Mouse (Mus musculus) intestine, embryonic 16.5 days (tissue): ENCODE results near the gene Gm11437. TPM values are rescaled to one million over a fixed set of nuclear protein-coding genes. Genes with fewer than 3 reads are reported as not detected.

ENCODE experiments used
- ATAC-seq: fragments of 200-750 bp; cut with Nextera tagmentation; 2 replicates; pipeline ENCODE4 v1.8.0; 2017; ENCODE audit warnings: moderate TSS enrichment, moderate library complexity
- H3K27ac ChIP-seq: fragments of 300-500 bp; sonication (generic); 2 replicates; pipeline ENCODE4 v1.5.1; 2014; ENCODE audit warnings: mild to moderate bottlenecking, low read length
- H3K27me3 ChIP-seq: fragments of 300-500 bp; sonication (generic); replicated peaks from 2 replicates; pipeline ENCODE4 v1.6.1; 2014; ENCODE audit warnings: low read length, control low read depth, mixed read lengths; ENCODE audit not compliant: control insufficient read depth, insufficient read depth
- H3K36me3 ChIP-seq: fragments of 300-500 bp; sonication (generic); 2 replicates; pipeline ENCODE4 v1.6.1; 2014; ENCODE audit warnings: low read length, control low read depth; ENCODE audit not compliant: control insufficient read depth, insufficient read depth
- H3K4me1 ChIP-seq: fragments of 300-500 bp; sonication (generic); 2 replicates; pipeline ENCODE4 v1.6.1; 2014; ENCODE audit warnings: low read length, control low read depth, mixed read lengths; ENCODE audit not compliant: control insufficient read depth, insufficient read depth
- H3K4me2 ChIP-seq: fragments of 300-500 bp; sonication (generic); 2 replicates; pipeline ENCODE4 v1.6.1; 2014; ENCODE audit warnings: low read depth, low read length, control low read depth
- H3K4me3 ChIP-seq: fragments of 300-500 bp; sonication (generic); 2 replicates; pipeline ENCODE4 v1.5.1; 2014; ENCODE audit warnings: mild to moderate bottlenecking, low read length
- H3K9ac ChIP-seq: fragments of 300-500 bp; sonication (generic); 2 replicates; pipeline ENCODE4 v1.6.1; 2014; ENCODE audit warnings: low read depth, low read length
- H3K9me3 ChIP-seq: fragments of 300-500 bp; sonication (generic); 2 replicates; pipeline ENCODE4 v1.6.1; 2016; ENCODE audit warnings: low read length, control low read depth; ENCODE audit not compliant: control insufficient read depth
- WGBS: fragments of 180-500 bp; shearing (Covaris S2); extraction: QIAGEN DNeasy Blood & Tissue Kit; methylation state at CpG from one replicate; pipeline ENCODE4 v1.1.7; 2014; 5-methylcytosine and 5-hydroxymethylcytosine counted together
- polyA plus RNA-seq: library from polyadenylated mRNA; unstranded; fragments of >200 nt; fragmentation: Nextera tagmentation; extraction: Ambion mirVana; gene quantifications from 2 replicates; pipeline ENCODE4 v1.2.1, GENCODE M21; 2015

The Gm11437 gene
- polyA plus RNA-seq, 1 experiment from 2014 or later, result 0.17 TPM

DNA sequence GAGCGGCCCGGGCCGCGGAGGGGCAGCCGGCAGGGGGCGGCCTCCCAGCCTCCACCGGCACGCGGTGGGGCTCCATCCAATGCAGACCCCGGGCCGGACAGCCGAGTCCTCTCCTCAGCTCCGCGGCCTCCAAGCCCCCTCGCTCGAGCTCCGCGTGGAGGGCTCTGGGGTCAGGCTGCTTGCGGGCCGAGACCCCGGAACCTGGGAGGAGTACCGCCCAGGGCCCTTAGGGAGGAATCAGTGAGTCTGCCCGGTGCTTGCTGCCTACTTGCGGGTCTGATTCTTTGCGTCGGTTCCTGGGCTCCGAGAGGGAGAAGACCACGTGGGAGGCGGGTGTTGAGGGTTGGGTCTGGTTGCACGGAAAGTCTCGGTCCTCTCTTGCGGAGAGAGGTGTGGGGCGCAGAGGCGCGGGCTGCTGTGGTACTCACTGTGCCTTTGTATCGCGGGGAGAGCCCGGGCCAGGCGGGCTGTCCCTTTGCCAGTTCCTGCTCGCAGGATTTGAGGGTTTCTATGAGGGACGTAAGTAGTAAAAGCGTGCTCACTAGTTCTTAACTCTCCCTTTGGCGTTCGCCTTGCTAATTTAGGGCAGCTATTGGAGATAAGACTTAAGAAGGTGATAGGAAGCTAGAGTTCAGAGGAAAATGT, 12.8 kb upstream of the Gm11437 start:
- H3K27me3 ChIP-seq, result no peaks in the 10 kb centered on the region
- H3K4me1 ChIP-seq, result peaks cover 11% of the 10 kb centered on the region
- peak overlapping the region; percentile 90 for H3K9ac ChIP-seq
- H3K4me2 ChIP-seq, result peak overlapping the region; percentile 82
- H3K36me3 ChIP-seq, result no peaks in the 10 kb centered on the region
- under 1% methylated on average over 43 of the region's 44 CpGs for whole genome bisulfite sequencing
- no peaks in the 10 kb centered on the region for H3K9me3 ChIP-seq
- ATAC-seq, result peak; percentile 41; the same call in 1 of the 2 replicates
- H3K27ac ChIP-seq, result peak overlapping the region; percentile 92
- peak overlapping the region; percentile 96 for H3K4me3 ChIP-seq

DNA sequence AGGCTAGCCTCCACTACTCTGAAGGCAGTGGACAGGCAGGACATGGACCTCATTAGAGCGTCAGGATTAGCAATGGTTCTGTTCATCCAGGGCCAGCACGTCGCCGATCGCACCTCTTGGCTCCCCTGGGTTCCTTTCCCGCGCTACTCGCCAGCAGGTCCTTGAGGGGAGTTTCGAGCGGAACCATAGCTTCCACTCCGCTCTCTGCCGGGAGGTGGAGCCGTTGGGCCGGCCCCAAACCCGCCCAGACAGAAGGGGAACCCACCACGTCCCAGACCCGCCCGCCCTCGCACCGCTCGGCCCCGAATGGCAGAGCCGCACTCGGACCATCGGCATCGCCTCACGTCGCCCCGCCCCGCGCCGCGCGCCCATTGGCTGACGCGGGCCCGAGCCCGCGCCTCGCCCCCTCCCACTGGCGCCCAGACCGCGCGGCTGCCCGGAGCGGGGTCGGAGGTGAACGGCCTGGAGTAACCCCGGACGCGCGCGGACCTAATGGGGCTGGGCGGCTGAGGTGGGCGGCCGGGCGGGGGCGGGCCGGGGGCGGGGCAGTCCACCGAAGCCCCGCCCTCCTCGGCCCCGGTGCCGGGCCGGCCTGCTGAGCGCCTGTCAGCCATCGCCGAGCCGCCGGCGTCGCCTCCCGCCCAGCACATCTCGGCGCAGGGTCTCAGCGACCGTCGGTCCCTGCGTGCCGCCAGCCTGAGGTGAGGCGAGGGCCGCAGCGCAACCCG, 12.1 kb upstream of the Gm11437 start:
- Histone ChIP-seq H3K9ac (peak overlapping the region; percentile 90), H3K4me3 (peak overlapping the region; percentile 96), H3K4me1 (peaks cover 11% of the 10 kb centered on the region), H3K36me3 (no peaks in the 10 kb centered on the region), H3K9me3 (no peaks in the 10 kb centered on the region), H3K27me3 (no peaks in the 10 kb centered on the region), H3K27ac (peak overlapping the region; percentile 92), H3K4me2 (peak overlapping the region; percentile 82)
- peak; percentile 98 for ATAC-seq
- under 1% methylated on average over 64 of the region's 85 CpGs for WGBS

GRCm38 (mm10) chr11:84178571-84178970, 11.3 kb upstream of the Gm11437 start:
- 33% methylated on average over 4 of the region's 4 CpGs for WGBS
- peak overlapping the region; percentile 96 for H3K4me3 ChIP-seq
- H3K36me3 ChIP-seq, result no peaks in the 10 kb centered on the region
- peak overlapping the region; percentile 90; the same call in 1 of the 2 replicates for H3K9ac ChIP-seq
- no peaks in the 10 kb centered on the region for H3K9me3 ChIP-seq
- no peaks in the 10 kb centered on the region for H3K27me3 ChIP-seq
- peak overlapping the region; percentile 82 for H3K4me2 ChIP-seq
- H3K4me1 ChIP-seq, result peaks cover 11% of the 10 kb centered on the region
- peak overlapping the region; percentile 92; the same call in 1 of the 2 replicates for H3K27ac ChIP-seq
- ATAC-seq, result no peak

- Histone ChIP-seq H3K9ac (peak overlapping the region; percentile 29), H3K4me1 (peaks cover 8% of the 10 kb centered on the region), H3K36me3 (no peaks in the 10 kb centered on the region), H3K4me2 (no peak overlapping the region), H3K9me3 (no peaks in the 10 kb centered on the region), H3K4me3 (no peak overlapping the region), H3K27me3 (no peaks in the 10 kb centered on the region), H3K27ac (peak overlapping the region; percentile 23)
- 55% methylated on average over 11 of the region's 11 CpGs for WGBS
- ATAC-seq, result peak; percentile 61
These were observed 5.5 kb upstream of the Gm11437 start for GRCm38 (mm10) chr11:84172539-84173435.

DNA sequence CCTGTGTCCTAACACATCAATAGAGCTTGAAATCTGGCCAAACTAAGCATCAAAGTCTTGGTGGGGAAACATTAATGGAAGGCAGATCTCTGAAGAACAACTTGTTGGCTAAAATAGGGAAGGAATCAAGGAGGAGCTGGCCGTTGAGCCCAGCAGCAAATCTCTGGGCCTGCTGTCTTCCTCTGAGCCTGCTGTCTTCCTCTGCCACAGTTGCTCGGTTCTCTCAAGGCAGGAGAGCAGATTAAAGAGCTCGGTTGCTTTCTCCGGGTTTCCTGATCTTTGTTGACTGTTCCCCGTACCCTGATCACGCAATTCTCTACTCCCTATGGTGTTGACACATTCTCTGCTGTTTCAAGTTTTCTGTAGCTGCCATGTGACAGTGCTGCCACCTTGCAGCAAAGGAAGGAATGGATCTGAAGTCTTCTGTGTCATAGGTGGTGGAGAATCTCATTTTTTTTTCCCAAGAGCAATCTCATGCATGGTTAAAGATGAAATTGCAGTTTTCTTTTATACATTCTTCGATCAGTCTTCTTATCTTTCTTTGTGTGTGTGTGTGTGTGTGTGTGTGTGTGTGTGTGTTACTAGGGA, 1.5 kb upstream of the Gm11437 start:
- no peak overlapping the region for H3K27ac ChIP-seq
- peak overlapping the region; percentile 27; the same call in 1 of the 2 replicates for H3K9ac ChIP-seq
- no peaks in the 10 kb centered on the region for H3K9me3 ChIP-seq
- WGBS, result 20% methylated on average over 7 of the region's 7 CpGs
- H3K27me3 ChIP-seq, result no peaks in the 10 kb centered on the region
- H3K4me3 ChIP-seq, result no peak overlapping the region
- ATAC-seq, result no peak
- peaks cover 24% of the 10 kb centered on the region for H3K4me1 ChIP-seq
- peak overlapping the region; percentile 33; the same call in 1 of the 2 replicates for H3K4me2 ChIP-seq
- no peaks in the 10 kb centered on the region for H3K36me3 ChIP-seq

DNA sequence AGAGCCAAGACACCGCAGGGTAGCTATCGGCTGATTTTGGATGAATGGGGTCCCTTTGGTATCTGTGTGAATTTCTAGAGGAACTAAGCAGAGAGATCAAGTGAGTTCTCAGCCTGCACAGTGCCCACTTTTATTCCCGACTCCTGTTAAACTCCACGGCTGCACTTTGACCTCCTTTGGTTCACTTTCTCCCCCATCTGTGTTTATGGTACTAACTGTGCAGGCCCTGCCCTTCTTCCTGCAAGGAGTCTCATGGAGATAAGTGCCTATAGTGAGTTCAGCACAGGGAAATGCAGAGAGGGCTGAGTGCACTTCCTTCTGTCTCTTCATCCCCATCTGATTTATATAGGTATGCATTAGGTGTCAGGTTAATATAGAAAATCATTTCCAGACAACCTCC, 2.7 kb downstream of the Gm11437 start:
- WGBS, result 35% methylated on average over 4 of the region's 4 CpGs
- Histone ChIP-seq H3K9ac (no peak overlapping the region), H3K4me2 (0 out of 2 replicates have a peak overlapping the region, but pooled peaks have one; percentile 7), H3K27me3 (no peaks in the 10 kb centered on the region), H3K36me3 (no peaks in the 10 kb centered on the region), H3K4me1 (peaks cover 18% of the 10 kb centered on the region), H3K9me3 (no peaks in the 10 kb centered on the region), H3K27ac (peak overlapping the region; percentile 29; the same call in 1 of the 2 replicates), H3K4me3 (no peak overlapping the region)
- ATAC-seq, result peak; percentile 88

DNA sequence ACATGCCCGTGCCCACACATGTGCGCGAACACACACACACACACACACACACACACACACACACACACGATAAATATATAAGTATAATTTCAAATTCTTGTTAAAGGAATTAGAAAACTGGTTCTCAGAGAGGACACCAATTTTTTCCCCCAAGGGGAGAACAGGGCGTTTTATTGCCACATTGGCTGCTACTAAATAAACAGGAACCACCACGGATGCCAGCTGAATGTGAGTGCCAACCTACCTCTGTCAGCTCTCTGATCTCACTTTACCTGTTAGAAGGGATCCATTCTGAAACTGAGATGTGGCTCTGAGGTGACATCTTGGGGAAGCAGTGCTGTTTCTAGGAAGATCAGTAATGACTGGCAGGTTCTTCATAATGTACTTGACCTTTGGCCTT, 3.2 kb downstream of the Gm11437 start:
- peak overlapping the region; percentile 7; the same call in 1 of the 2 replicates for H3K4me2 ChIP-seq
- no peaks in the 10 kb centered on the region for H3K36me3 ChIP-seq
- no peaks in the 10 kb centered on the region for H3K27me3 ChIP-seq
- H3K9ac ChIP-seq, result no peak overlapping the region
- H3K4me3 ChIP-seq, result no peak overlapping the region
- H3K9me3 ChIP-seq, result no peaks in the 10 kb centered on the region
- H3K4me1 ChIP-seq, result peaks cover 18% of the 10 kb centered on the region
- WGBS, result 75% methylated on average over 6 of the region's 6 CpGs
- H3K27ac ChIP-seq, result peak overlapping the region; percentile 29; the same call in 1 of the 2 replicates
- no peak for ATAC-seq

DNA sequence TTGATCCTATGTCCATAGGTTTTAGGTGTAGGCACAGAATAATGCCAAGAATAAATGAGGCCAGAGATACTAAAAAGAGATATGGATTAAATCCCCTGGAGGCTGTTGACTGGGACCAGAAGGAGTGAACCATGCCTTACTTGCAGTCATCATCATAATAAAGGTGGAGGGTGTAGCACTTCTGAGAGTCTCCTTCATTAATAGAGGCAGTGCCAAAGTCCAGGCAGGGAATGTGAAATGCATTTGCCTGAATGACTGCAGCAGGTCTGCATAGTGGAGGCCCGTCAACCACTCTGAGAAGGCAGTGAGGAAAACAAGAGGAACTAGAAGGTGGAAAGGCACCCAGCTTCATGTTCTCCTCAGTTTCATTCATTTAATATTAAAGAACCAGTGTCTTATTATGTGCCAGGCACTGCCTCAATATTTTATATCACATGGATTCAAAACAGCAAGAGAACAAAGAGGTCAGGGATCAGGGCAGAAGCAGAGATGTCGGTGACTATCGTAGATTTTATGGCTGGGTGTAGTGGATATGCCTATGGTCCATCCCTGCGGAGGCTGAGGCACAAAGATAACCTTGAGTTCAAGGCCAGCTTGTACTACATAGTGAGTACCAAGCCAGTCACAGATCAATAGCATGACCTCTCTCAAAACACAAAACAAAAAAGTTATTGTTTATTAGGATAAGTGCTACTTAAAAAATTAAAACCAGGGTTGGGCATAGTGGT, 10.6 kb downstream of the Gm11437 start:
- Histone ChIP-seq H3K4me1 (no peaks in the 10 kb centered on the region), H3K9me3 (no peaks in the 10 kb centered on the region), H3K36me3 (no peaks in the 10 kb centered on the region), H3K4me2 (no peak overlapping the region), H3K27me3 (no peaks in the 10 kb centered on the region), H3K4me3 (no peak overlapping the region), H3K27ac (peak overlapping the region; percentile 80), H3K9ac (no peak overlapping the region)
- WGBS, result 60% methylated on average over 4 of the region's 4 CpGs
- peak; percentile 96 for ATAC-seq
